Mouse (Mus musculus) MEL (cell line): ENCODE measurements around the gene Dagla. TPM values are rescaled to one million over a fixed set of nuclear protein-coding genes. Genes with fewer than 3 reads are reported as not detected.

Experiments used
- DNase-seq: peaks from one replicate; pipeline ENCODE4 v3.0.0; 2011; ENCODE audit warnings: low read depth, low spot score
- H3K27ac ChIP-seq: 2 replicates; pipeline ENCODE4 v1.5.1; 2012; ENCODE audit warnings: low read depth, mild to moderate bottlenecking, control low read depth, low read length, moderate library complexity; ENCODE audit not compliant: control insufficient read depth
- H3K27me3 ChIP-seq, 2 experiments: fragments of 150-350 bp in 1 of 2; sonication (generic) in 1 of 2; 2 replicates each; pipeline ENCODE4 v1.6.1; 2012; ENCODE audit warnings: low read length in 2 of 2, mild to moderate bottlenecking in 2 of 2, improper control_type of control experiment in 1 of 2, moderate library complexity in 1 of 2; ENCODE audit not compliant: insufficient read depth in 2 of 2, control insufficient read depth in 1 of 2
- H3K36me3 ChIP-seq, 2 experiments: 2 replicates each; pipeline ENCODE4 v1.6.1; 2012 to 2014; ENCODE audit warnings: low read length in 2 of 2, improper control_type of control experiment in 1 of 2, inconsistent platforms in 1 of 2, mild to moderate bottlenecking in 1 of 2; ENCODE audit not compliant: insufficient read depth in 2 of 2, control insufficient read depth in 1 of 2
- H3K4me1 ChIP-seq, 2 experiments: fragments of 150-350 bp in 1 of 2; sonication (generic) in 1 of 2; 2 replicates each; pipeline ENCODE4 v1.6.1; 2012; ENCODE audit warnings: low read length in 2 of 2, improper control_type of control experiment in 1 of 2, mild to moderate bottlenecking in 1 of 2; ENCODE audit not compliant: insufficient read depth in 2 of 2, control insufficient read depth in 1 of 2
- H3K4me3 ChIP-seq, 2 experiments: fragments of 150-350 bp in 1 of 2; sonication (generic) in 1 of 2; 2 replicates each; pipeline ENCODE4 v1.5.1; 2012; ENCODE audit warnings: low read depth in 2 of 2, low read length in 2 of 2, mild to moderate bottlenecking in 2 of 2, moderate library complexity in 2 of 2, control low read depth in 1 of 2, improper control_type of control experiment in 1 of 2; ENCODE audit not compliant: control insufficient read depth in 1 of 2, insufficient read depth in 1 of 2
- H3K79me2 ChIP-seq: 2 replicates; pipeline ENCODE4 v1.6.1; 2012; ENCODE audit warnings: mild to moderate bottlenecking, low read length, moderate library complexity; ENCODE audit not compliant: control insufficient read depth, poor library complexity, insufficient read depth
- H3K9ac ChIP-seq: 2 replicates; pipeline ENCODE4 v1.6.1; 2012; ENCODE audit warnings: low read depth, mild to moderate bottlenecking, control low read depth, low read length, moderate library complexity; ENCODE audit not compliant: control insufficient read depth, poor library complexity, severe bottlenecking
- H3K9me3 ChIP-seq: fragments of 150-350 bp; sonication (generic); replicated peaks from 2 replicates; pipeline ENCODE4 v1.6.1; 2012; ENCODE audit warnings: mild to moderate bottlenecking, low read length, improper control_type of control experiment, moderate library complexity; ENCODE audit not compliant: insufficient read depth
- BHLHE40 ChIP-seq: IDR thresholded peaks from 2 replicates; pipeline ENCODE4 v1.6.1; 2012; ENCODE audit warnings: low read depth, mild to moderate bottlenecking, inconsistent platforms, low read length, improper control_type of control experiment, borderline replicate concordance
- CTCF ChIP-seq, 3 experiments: IDR thresholded peaks in 2 of 3; conservative IDR thresholded peaks in 1 of 3; 2 replicates each; pipeline ENCODE4 v1.5.1; 2011 to 2012; ENCODE audit warnings: low read length in 3 of 3, low read depth in 2 of 3, mild to moderate bottlenecking in 2 of 3, improper control_type of control experiment in 1 of 3, inconsistent platforms in 1 of 3, mixed read lengths in 1 of 3, moderate library complexity in 1 of 3; ENCODE audit not compliant: control insufficient read depth in 1 of 3, insufficient read depth in 1 of 3, poor library complexity in 1 of 3, severe bottlenecking in 1 of 3
- ELF1 ChIP-seq: IDR thresholded peaks from 2 replicates; pipeline ENCODE4 v1.6.1; 2014; ENCODE audit warnings: low read depth, mild to moderate bottlenecking, inconsistent platforms, low read length, improper control_type of control experiment, moderate library complexity
- GABPA ChIP-seq: IDR thresholded peaks from 2 replicates; pipeline ENCODE4 v1.6.1; 2012; ENCODE audit warnings: low read depth, mild to moderate bottlenecking, inconsistent platforms, low read length, improper control_type of control experiment, moderate library complexity
- HCFC1 ChIP-seq: IDR thresholded peaks from 2 replicates; pipeline ENCODE4 v1.6.1; 2012; ENCODE audit warnings: low read depth, mild to moderate bottlenecking, inconsistent platforms, low read length, improper control_type of control experiment, moderate library complexity
- KAT2A ChIP-seq: conservative IDR thresholded peaks from 2 replicates; pipeline ENCODE4 v1.6.1; 2012; ENCODE audit warnings: low read depth, low read length, improper control_type of control experiment, inconsistent platforms
- MAFK ChIP-seq: IDR thresholded peaks from 2 replicates; pipeline ENCODE4 v1.6.1; 2011; ENCODE audit warnings: low read depth, mild to moderate bottlenecking, low read length, improper control_type of control experiment, borderline replicate concordance
- NRF1 ChIP-seq: IDR thresholded peaks from 2 replicates; pipeline ENCODE4 v1.6.1; 2014; ENCODE audit warnings: low read depth, mild to moderate bottlenecking, inconsistent platforms, low read length, improper control_type of control experiment, moderate library complexity; ENCODE audit not compliant: poor library complexity, insufficient read depth, severe bottlenecking
- POLR2AphosphoS5 ChIP-seq: IDR thresholded peaks from 2 replicates; pipeline ENCODE4 v1.6.1; 2012; ENCODE audit warnings: low read depth, borderline replicate concordance, mild to moderate bottlenecking, inconsistent platforms, low read length, moderate library complexity, mixed read lengths
- RAD21 ChIP-seq: IDR thresholded peaks from 2 replicates; pipeline ENCODE4 v1.6.1; 2011; ENCODE audit warnings: mild to moderate bottlenecking, low read depth, low read length, improper control_type of control experiment
- RCOR1 ChIP-seq: IDR thresholded peaks from 2 replicates; pipeline ENCODE4 v1.6.1; 2012; ENCODE audit warnings: low read depth, mild to moderate bottlenecking, inconsistent platforms, low read length, improper control_type of control experiment
- SMC3 ChIP-seq: IDR thresholded peaks from 2 replicates; pipeline ENCODE4 v1.6.1; 2011; ENCODE audit warnings: low read depth, low read length, improper control_type of control experiment
- TAL1 ChIP-seq: IDR thresholded peaks from 2 replicates; pipeline ENCODE4 v1.6.1; 2012; ENCODE audit warnings: mild to moderate bottlenecking, inconsistent platforms, low read length, moderate library complexity, mixed read lengths
- TBP ChIP-seq: IDR thresholded peaks from 2 replicates; pipeline ENCODE4 v1.8.0; 2011; ENCODE audit warnings: low read depth, low read length, improper control_type of control experiment
- polyA plus RNA-seq, 2 experiments: library from polyadenylated mRNA; stranded (reverse) in 1 of 2; unstranded in 1 of 2; fragments of >175 nt in 1 of 2; fragments of >200 nt in 1 of 2; gene quantifications; 2 replicates each; pipeline versions ENCODE4 v1.2.1 to v1.2.4; 2012; ENCODE audit warnings: low replicate concordance in 2 of 2, low read depth in 1 of 2; ENCODE audit not compliant: insufficient read length in 2 of 2, insufficient read depth in 1 of 2, missing spikeins in 1 of 2
- total RNA-seq: library from RNA; depleted of rRNA; stranded (reverse); fragments of 300-350 nt; gene quantifications from 2 replicates; pipeline ENCODE4 v1.2.3, GENCODE M21; 2012

Gene Dagla
- total and polyA plus RNA-seq, 3 experiments: not detected

- Histone ChIP-seq H3K36me3 (no peaks in the 10 kb centered on the region), H3K9ac (no peak overlapping the region), H3K4me1 (peaks cover 0 to 3% of the 10 kb centered on the region in 2 experiments; a peak in 1 of 4 replicates), H3K27me3 (no peaks in the 10 kb centered on the region), H3K27ac (no peak overlapping the region), H3K79me2 (no peaks in the 10 kb centered on the region), H3K9me3 (no peaks in the 10 kb centered on the region), H3K4me3 (no peak overlapping the region)
- peak; percentile 69 for DNase-seq
- no peak for TF ChIP-seq RCOR1
- peak; percentile 33 for TF ChIP-seq SMC3
- peak; percentile 69 to 89 (median 72) for TF ChIP-seq CTCF (IDR thresholded peaks at IDR 0.05 in 2 of 3, conservative IDR thresholded peaks at IDR 0.05 in 1 of 3; ENCODE audit: control insufficient read depth in 1 of 3, insufficient read depth in 1 of 3, low read depth in 2 of 3, low read length in 3 of 3, poor library complexity in 1 of 3, severe bottlenecking in 1 of 3)
- TF ChIP-seq MAFK: no peak
- peak; percentile 26 for TF ChIP-seq RAD21
- TF ChIP-seq ELF1: no peak
- TF ChIP-seq, all 39 proteins: peak for 3
These were observed 85.6 kb downstream of the Dagla start for GRCm38 (mm10) chr19:10219108-10219507.

DNA sequence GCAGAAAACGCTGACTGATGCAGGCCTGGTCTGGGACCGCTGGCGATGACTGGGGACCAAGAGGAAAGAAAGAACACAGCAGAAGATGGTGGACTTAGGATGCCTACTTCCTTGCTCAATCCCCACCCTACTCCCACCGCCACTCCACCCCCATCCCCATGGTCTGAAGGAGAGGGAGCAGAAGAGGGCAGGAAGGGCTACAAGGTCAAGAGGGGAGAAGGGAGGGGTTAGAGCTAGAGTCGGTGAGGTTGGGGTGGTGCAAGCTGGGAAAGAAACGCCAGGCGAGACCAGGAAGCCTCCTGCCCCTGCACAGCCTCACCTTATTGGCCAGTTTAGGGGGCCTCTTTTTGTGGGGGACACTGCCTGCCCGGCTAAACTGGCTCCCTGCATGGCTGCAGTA, 88.6 kb downstream of the Dagla start:
- H3K27me3 ChIP-seq: no peaks in the 10 kb centered on the region
- no peak for DNase-seq
- TF ChIP-seq HCFC1 (no peak), KAT2A (no peak), TAL1 (no peak), BHLHE40 (no peak), GABPA (no peak), ELF1 (no peak), TBP (no peak)
- TF ChIP-seq, all 39 proteins: peak for 0
- Histone ChIP-seq H3K27ac (no peak overlapping the region), H3K36me3 (no peaks in the 10 kb centered on the region), H3K4me3 (no peak overlapping the region), H3K79me2 (no peaks in the 10 kb centered on the region), H3K9ac (no peak overlapping the region), H3K9me3 (no peaks in the 10 kb centered on the region), H3K4me1 (no peaks in the 10 kb centered on the region)

DNA sequence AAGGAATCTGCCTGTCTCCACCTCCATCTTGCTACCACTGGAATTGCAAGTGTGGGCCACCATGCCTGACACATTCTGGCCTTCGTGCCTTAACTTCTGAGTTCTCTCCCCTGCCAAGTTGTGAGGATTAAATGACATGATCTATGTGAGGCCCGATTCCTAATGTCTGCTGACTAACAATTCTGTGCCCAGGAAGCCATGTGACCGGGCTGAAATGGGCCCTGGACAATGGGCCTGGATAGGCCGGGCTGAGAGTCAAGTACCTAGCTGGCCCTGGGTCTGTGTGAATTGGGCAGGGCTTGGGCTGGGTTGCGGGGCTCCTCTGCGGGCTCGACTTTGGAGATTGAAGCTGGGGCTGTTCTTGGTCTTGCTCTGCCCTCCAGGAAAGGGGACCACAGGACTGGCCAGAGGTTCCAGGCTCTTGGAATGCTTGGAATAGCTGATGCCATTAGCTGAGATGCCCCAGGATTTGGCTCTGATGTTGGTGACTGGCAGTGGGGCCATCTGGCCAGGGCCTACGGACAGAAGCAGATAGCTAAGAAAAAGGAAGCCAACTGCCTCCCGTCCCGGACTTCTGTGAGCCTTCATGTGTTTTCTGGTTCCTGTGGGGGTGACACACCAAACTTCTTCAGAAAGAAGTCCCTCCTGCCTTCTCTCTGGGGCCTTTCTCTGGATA, 90.7 kb downstream of the Dagla start:
- Histone ChIP-seq H3K27me3 (no peaks in the 10 kb centered on the region), H3K36me3 (no peaks in the 10 kb centered on the region), H3K27ac (no peak overlapping the region), H3K79me2 (no peaks in the 10 kb centered on the region), H3K9me3 (no peaks in the 10 kb centered on the region), H3K9ac (no peak overlapping the region), H3K4me3 (no peak overlapping the region), H3K4me1 (peaks cover 0 to 7% of the 10 kb centered on the region in 2 experiments; a peak in 1 of 4 replicates)
- TF ChIP-seq NRF1: no peak
- TF ChIP-seq POLR2AphosphoS5: no peak
- no peak for TF ChIP-seq TBP
- DNase-seq: no peak
